In genomic region chr17:35127017-35127416, GRCm38 (mm10) we compare ENCODE assay signal across 8 mouse cellular contexts. TPM values are rescaled to one million over a fixed set of nuclear protein-coding genes. Genes with fewer than 3 reads are reported as not detected.
DNase-seq lines count a peak whose midpoint lies in the region; ATAC-seq and TF ChIP-seq lines count a peak whose summit lies in the region.

No protein-coding gene starts in this region.

- H3K36me3 ChIP-seq in heart, embryonic 14.5 days (ENCODE audit: control insufficient read depth, insufficient read depth, low read length): peaks cover 39% of the 10 kb centered on the region
- peaks cover 39% of the 10 kb centered on the region for H3K36me3 ChIP-seq in hindbrain, embryonic 14.5 days (replicated peaks; ENCODE audit: control insufficient read depth, insufficient read depth)
- H3K36me3 ChIP-seq in midbrain, embryonic 13.5 days: peaks cover 39% of the 10 kb centered on the region

- peak overlapping the region in 1 of 2 experiments; percentile 83; a peak in 2 of 4 replicates for H3K27ac ChIP-seq in heart, embryonic 14.5 days (replicated peaks in 1 of 2; ENCODE audit: control insufficient read depth in 1 of 2, insufficient read depth in 1 of 2, low read depth in 2 of 2, low read length in 2 of 2)
- H3K27ac ChIP-seq in bone marrow, adult 2 months (ENCODE audit: control insufficient read depth, insufficient read depth, low read depth, low read length, poor library complexity): peak overlapping the region; percentile 89
- no peak overlapping the region for H3K27ac ChIP-seq in hindbrain, embryonic 14.5 days
- peak overlapping the region; percentile 74 for H3K27ac ChIP-seq in midbrain, embryonic 13.5 days

- WGBS in heart, embryonic 14.5 days: 62% methylated on average over 13 of the region's 13 CpGs
- WGBS in bone marrow, adult 2 months: 36% methylated on average over 13 of the region's 13 CpGs
- 70% methylated on average over 13 of the region's 13 CpGs for WGBS in hindbrain, embryonic 14.5 days
- 75% methylated on average over 13 of the region's 13 CpGs for WGBS in midbrain, embryonic 13.5 days

- ATAC-seq in heart, embryonic 14.5 days (ENCODE audit: insufficient number of reproducible peaks, insufficient read depth, low FRiP score, low read depth): no peak
- ATAC-seq in hindbrain, embryonic 14.5 days (ENCODE audit: low FRiP score): no peak
- ATAC-seq in midbrain, embryonic 13.5 days: no peak
- ATAC-seq in megakaryocyte-erythroid progenitor cell, adult 5-6 weeks (replicated peaks; ENCODE audit: low FRiP score, low TSS enrichment, poor library complexity, severe bottlenecking): no peak

- peak overlapping the region; percentile 84 for H3K9ac ChIP-seq in heart, embryonic 14.5 days (ENCODE audit: low read length)
- peak overlapping the region; percentile 80 for H3K9ac ChIP-seq in hindbrain, embryonic 14.5 days
- no peak overlapping the region for H3K9ac ChIP-seq in midbrain, embryonic 13.5 days (replicated peaks)

- H3K27me3 ChIP-seq in heart, embryonic 14.5 days (ENCODE audit: control insufficient read depth, insufficient read depth, low read length): no peaks in the 10 kb centered on the region
- H3K27me3 ChIP-seq in hindbrain, embryonic 14.5 days (ENCODE audit: control insufficient read depth, insufficient read depth, low read length): no peaks in the 10 kb centered on the region
- no peaks in the 10 kb centered on the region for H3K27me3 ChIP-seq in midbrain, embryonic 13.5 days

- intact Hi-C loops in heart, postnatal 14 days (cut with DNase I): loop anchor here (5.0 kb wide), 2 partner anchors 35 to 105 kb away; partner anchors contain the start of genes Atp6v1g2 and Prrc2a

- no peak for DNase-seq in heart, postnatal 14 days
- no peak for DNase-seq in hindbrain, embryonic 14.5 days (ENCODE audit: low spot score)
- DNase-seq in layer of hippocampus, adult 9-10 months (ENCODE audit: low spot score): no peak
- no peak for DNase-seq in testis, postnatal 14 days (ENCODE audit: low spot score)

- TF ChIP-seq POLR2A in bone marrow, adult 2 months (IDR thresholded peaks at IDR 0.05; ENCODE audit: borderline replicate concordance, control insufficient read depth, low read depth, low read length): no peak

- peak overlapping the region; percentile 65 to 78 for H3K4me3 ChIP-seq in heart, embryonic 14.5 days (ENCODE audit: control insufficient read depth in 1 of 2, insufficient read depth in 1 of 2, low read depth in 1 of 2, low read length in 2 of 2)
- H3K4me3 ChIP-seq in bone marrow, adult 2 months (replicated peaks; ENCODE audit: control insufficient read depth, low read depth, low read length): peak overlapping the region; percentile 88
- peak overlapping the region; percentile 54 for H3K4me3 ChIP-seq in hindbrain, embryonic 14.5 days (replicated peaks; ENCODE audit: low read length)
- peak overlapping the region; percentile 68 for H3K4me3 ChIP-seq in midbrain, embryonic 13.5 days (replicated peaks)

- H3K9me3 ChIP-seq in heart, embryonic 14.5 days (ENCODE audit: control insufficient read depth, low read length): no peaks in the 10 kb centered on the region
- H3K9me3 ChIP-seq in hindbrain, embryonic 14.5 days (ENCODE audit: control insufficient read depth, low read length): no peaks in the 10 kb centered on the region
- no peaks in the 10 kb centered on the region for H3K9me3 ChIP-seq in midbrain, embryonic 13.5 days

- no peak for TF ChIP-seq CTCF in bone marrow, adult 2 months (IDR thresholded peaks at IDR 0.05; ENCODE audit: control insufficient read depth, insufficient read depth, low read length)

- H3K4me2 ChIP-seq in heart, embryonic 14.5 days (ENCODE audit: low read length): peak overlapping the region; percentile 76
- H3K4me2 ChIP-seq in hindbrain, embryonic 14.5 days (replicated peaks): peak overlapping the region; percentile 53
- peak overlapping the region; percentile 85 for H3K4me2 ChIP-seq in midbrain, embryonic 13.5 days (replicated peaks)

- peaks cover 9 to 13% of the 10 kb centered on the region in 2 experiments for H3K4me1 ChIP-seq in heart, embryonic 14.5 days (ENCODE audit: control insufficient read depth in 2 of 2, insufficient read depth in 2 of 2, low read length in 2 of 2)
- H3K4me1 ChIP-seq in bone marrow, adult 2 months (ENCODE audit: control insufficient read depth, insufficient read depth, low read length): peaks cover 2% of the 10 kb centered on the region; the same call in 1 of the 2 replicates
- H3K4me1 ChIP-seq in hindbrain, embryonic 14.5 days (replicated peaks; ENCODE audit: control insufficient read depth, insufficient read depth, low read length): peaks cover 15% of the 10 kb centered on the region
- H3K4me1 ChIP-seq in midbrain, embryonic 13.5 days (replicated peaks): peaks cover 39% of the 10 kb centered on the region

RNA-seq across cellular contexts. Expression of gene D17H6S53E, which starts 0.8 kb away (rescaled TPM):
- polyA plus RNA-seq in heart, embryonic 14.5 days (2014; fragmentation: Nextera tagmentation; extraction: Ambion mirVana): 8.7 and 10.1 TPM in 2 replicates
- total RNA-seq in heart, postnatal 14 days (2021): 10 to 100 TPM; 28.0 to 29.6 TPM
- 6.8 and 20.2 TPM in 2 replicates for polyA plus RNA-seq in bone marrow, adult 2 months (2011; ENCODE audit: insufficient read depth, insufficient read length, low replicate concordance, missing spikeins)
- polyA plus RNA-seq in hindbrain, embryonic 14.5 days (2014; fragmentation: Nextera tagmentation; extraction: Ambion mirVana): 6.0 and 6.2 TPM in 2 replicates
- polyA plus RNA-seq in midbrain, embryonic 13.5 days (2015; fragmentation: Nextera tagmentation; extraction: Ambion mirVana): 9.2 and 9.4 TPM in 2 replicates
- total RNA-seq in megakaryocyte-erythroid progenitor cell, adult 5-6 weeks (2014; fragmentation: Nextera tagmentation): 0.70 and 6.3 TPM in 2 replicates
- 4.4 and 9.0 TPM in 2 replicates for total RNA-seq in megakaryocyte-erythroid progenitor cell, adult 5-6 weeks (2017)

RNA-seq across cellular contexts. Expression of gene Apom, which starts 4.8 kb away (rescaled TPM):
- polyA plus RNA-seq in heart, embryonic 14.5 days (2014; fragmentation: Nextera tagmentation; extraction: Ambion mirVana): 0.34 TPM in 1 of 2 replicates, not detected in the other
- not detected for total RNA-seq in heart, postnatal 14 days (2021)
- 6.0 TPM in 1 of 2 replicates, not detected in the other for polyA plus RNA-seq in bone marrow, adult 2 months (2011; ENCODE audit: insufficient read depth, insufficient read length, low replicate concordance, missing spikeins)
- polyA plus RNA-seq in hindbrain, embryonic 14.5 days (2014; fragmentation: Nextera tagmentation; extraction: Ambion mirVana): 0.39 TPM in 1 of 2 replicates, not detected in the other
- polyA plus RNA-seq in midbrain, embryonic 13.5 days (2015; fragmentation: Nextera tagmentation; extraction: Ambion mirVana): 0.53 and 0.63 TPM in 2 replicates
- total RNA-seq in megakaryocyte-erythroid progenitor cell, adult 5-6 weeks (2014; fragmentation: Nextera tagmentation): not detected in 2 replicates
- total RNA-seq in megakaryocyte-erythroid progenitor cell, adult 5-6 weeks (2017): not detected in 2 replicates

RNA-seq across cellular contexts. Expression of gene Csnk2b, which starts 5.2 kb away (rescaled TPM):
- polyA plus RNA-seq in heart, embryonic 14.5 days (2014; fragmentation: Nextera tagmentation; extraction: Ambion mirVana): 219 and 234 TPM in 2 replicates
- 100 to 1,000 TPM; 172 to 176 TPM for total RNA-seq in heart, postnatal 14 days (2021)
- 155 and 166 TPM in 2 replicates for polyA plus RNA-seq in bone marrow, adult 2 months (2011; ENCODE audit: insufficient read depth, insufficient read length, low replicate concordance, missing spikeins)
- 321 and 339 TPM in 2 replicates for polyA plus RNA-seq in hindbrain, embryonic 14.5 days (2014; fragmentation: Nextera tagmentation; extraction: Ambion mirVana)
- 293 and 316 TPM in 2 replicates for polyA plus RNA-seq in midbrain, embryonic 13.5 days (2015; fragmentation: Nextera tagmentation; extraction: Ambion mirVana)
- 340 and 451 TPM in 2 replicates for total RNA-seq in megakaryocyte-erythroid progenitor cell, adult 5-6 weeks (2014; fragmentation: Nextera tagmentation)
- 319 and 482 TPM in 2 replicates for total RNA-seq in megakaryocyte-erythroid progenitor cell, adult 5-6 weeks (2017)

RNA-seq across cellular contexts. Expression of gene Gpank1, which starts 5.8 kb away (rescaled TPM):
- polyA plus RNA-seq in heart, embryonic 14.5 days (2014; fragmentation: Nextera tagmentation; extraction: Ambion mirVana): 10.0 and 11.4 TPM in 2 replicates
- total RNA-seq in heart, postnatal 14 days (2021): 1 to 10 TPM; 7.0 to 7.7 TPM
- 29.8 and 39.0 TPM in 2 replicates for polyA plus RNA-seq in bone marrow, adult 2 months (2011; ENCODE audit: insufficient read depth, insufficient read length, low replicate concordance, missing spikeins)
- polyA plus RNA-seq in hindbrain, embryonic 14.5 days (2014; fragmentation: Nextera tagmentation; extraction: Ambion mirVana): 21.9 and 22.0 TPM in 2 replicates
- polyA plus RNA-seq in midbrain, embryonic 13.5 days (2015; fragmentation: Nextera tagmentation; extraction: Ambion mirVana): 27.1 and 30.4 TPM in 2 replicates
- total RNA-seq in megakaryocyte-erythroid progenitor cell, adult 5-6 weeks (2014; fragmentation: Nextera tagmentation): 30.4 and 31.5 TPM in 2 replicates
- total RNA-seq in megakaryocyte-erythroid progenitor cell, adult 5-6 weeks (2017): 36.2 and 37.7 TPM in 2 replicates

RNA-seq across cellular contexts. Expression of gene Bag6, which starts 8.0 kb away (rescaled TPM):
- 63.3 and 68.6 TPM in 2 replicates for polyA plus RNA-seq in heart, embryonic 14.5 days (2014; fragmentation: Nextera tagmentation; extraction: Ambion mirVana)
- total RNA-seq in heart, postnatal 14 days (2021): 100 to 1,000 TPM; 237 to 245 TPM
- 104 and 195 TPM in 2 replicates for polyA plus RNA-seq in bone marrow, adult 2 months (2011; ENCODE audit: insufficient read depth, insufficient read length, low replicate concordance, missing spikeins)
- 90.2 and 98.2 TPM in 2 replicates for polyA plus RNA-seq in hindbrain, embryonic 14.5 days (2014; fragmentation: Nextera tagmentation; extraction: Ambion mirVana)
- 93.7 and 93.9 TPM in 2 replicates for polyA plus RNA-seq in midbrain, embryonic 13.5 days (2015; fragmentation: Nextera tagmentation; extraction: Ambion mirVana)
- 158 TPM in 2 replicates for total RNA-seq in megakaryocyte-erythroid progenitor cell, adult 5-6 weeks (2014; fragmentation: Nextera tagmentation)
- 63.3 and 105 TPM in 2 replicates for total RNA-seq in megakaryocyte-erythroid progenitor cell, adult 5-6 weeks (2017)
